Mouse (Mus musculus): ENCODE data around the gene Wdfy1.

DNA sequence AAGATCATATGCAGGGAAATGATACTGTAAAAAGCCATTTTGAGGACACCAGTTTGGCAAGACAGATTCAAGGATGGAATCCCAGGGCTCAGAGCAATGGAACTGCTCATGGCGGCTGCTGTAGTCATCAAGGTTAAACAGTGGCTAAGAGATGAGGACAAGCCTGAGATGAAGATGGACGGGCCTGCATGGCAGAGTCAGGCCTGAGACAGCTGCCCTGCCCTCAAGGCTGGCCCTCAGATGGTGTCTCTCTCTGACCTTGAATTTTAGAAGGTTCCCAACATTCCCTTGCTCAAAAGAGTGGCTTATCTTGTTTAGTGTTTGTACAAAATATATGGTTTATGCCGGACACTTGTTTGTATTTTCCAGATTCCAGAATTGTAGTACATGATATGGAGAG lies 22.5 kb downstream of the Wdfy1 start:
- TF ChIP-seq CTCF (IDR thresholded peaks at IDR 0.05; ENCODE audit: borderline replicate concordance, extremely low read depth, insufficient read depth, insufficient read length): no peak
- no peak for TF ChIP-seq POLR2A (IDR thresholded peaks at IDR 0.05; ENCODE audit: borderline replicate concordance, extremely low read depth, insufficient read depth, insufficient read length, poor library complexity, severe bottlenecking)

Measured in brain, embryonic 14.5 days (tissue).